8 mouse cellular contexts compared by ENCODE assay signal in the genomic region with DNA sequence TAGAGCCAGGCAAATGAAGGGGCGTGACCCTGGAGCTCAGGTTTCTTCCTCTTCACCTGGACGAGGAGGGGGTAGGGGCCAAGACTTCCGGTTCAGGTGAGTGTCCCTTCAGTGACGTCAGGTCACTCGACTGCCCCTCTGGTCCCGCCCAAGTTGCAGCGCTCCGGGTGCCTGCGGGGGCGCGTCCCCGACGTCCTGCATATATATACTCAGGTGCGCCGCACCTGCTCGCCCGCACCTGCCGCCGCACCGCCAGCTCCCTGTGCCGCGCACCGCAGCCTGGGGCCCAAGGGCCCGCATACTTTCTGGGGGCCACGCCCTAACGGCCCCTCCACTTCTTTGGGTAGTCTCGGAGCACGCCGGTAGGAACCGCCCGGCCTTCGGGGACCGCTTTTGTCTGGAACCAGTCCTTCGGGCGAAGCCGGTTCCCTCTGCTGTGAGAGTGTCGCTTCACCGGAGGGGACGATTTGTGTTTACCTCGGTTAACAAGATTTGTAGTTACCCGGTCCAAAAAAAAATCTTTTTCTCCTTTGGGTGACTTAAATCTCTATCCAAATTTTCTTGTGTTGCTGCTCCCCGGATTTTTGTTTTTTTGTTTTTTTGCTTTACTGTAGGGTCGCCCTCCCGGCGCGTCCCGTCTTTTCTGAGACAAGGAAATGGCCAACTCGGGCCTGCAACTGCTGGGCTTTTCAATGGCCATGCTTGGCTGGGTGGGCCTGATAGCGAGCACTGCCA. TPM values are rescaled to one million over a fixed set of nuclear protein-coding genes. Genes with fewer than 3 reads are reported as not detected.
DNase-seq lines count a peak whose midpoint lies in the region; ATAC-seq and TF ChIP-seq lines count a peak whose summit lies in the region.

No protein-coding gene starts in this region.

- no peak for TF ChIP-seq CTCF in midbrain, postnatal 0 days (IDR thresholded peaks at IDR 0.05)

- peak overlapping the region; percentile 21; the same call in 1 of the 2 replicates for H3K9ac ChIP-seq in forebrain, embryonic 14.5 days (ENCODE audit: low read length)
- no peak overlapping the region for H3K9ac ChIP-seq in limb, embryonic 13.5 days
- no peak overlapping the region for H3K9ac ChIP-seq in midbrain, postnatal 0 days (replicated peaks; ENCODE audit: low read length, poor library complexity, severe bottlenecking)

- 0 out of 2 replicates have a peak overlapping the region, but pooled peaks have one; percentile 33 for H3K4me2 ChIP-seq in forebrain, embryonic 14.5 days (ENCODE audit: low read length)
- peak overlapping the region; percentile 71 for H3K4me2 ChIP-seq in limb, embryonic 13.5 days (replicated peaks)
- no peak overlapping the region for H3K4me2 ChIP-seq in midbrain, postnatal 0 days (ENCODE audit: low read depth, low read length, poor library complexity, severe bottlenecking)

- 0 out of 2 replicates have a peak overlapping the region, but pooled peaks have one; percentile 43 for H3K27ac ChIP-seq in heart, embryonic 10.5 days
- no peak overlapping the region for H3K27ac ChIP-seq in forebrain, embryonic 14.5 days (ENCODE audit: low read depth, low read length)
- no peak overlapping the region for H3K27ac ChIP-seq in limb, embryonic 13.5 days
- H3K27ac ChIP-seq in midbrain, postnatal 0 days (ENCODE audit: low read depth, low read length): no peak overlapping the region

- H3K4me3 ChIP-seq in heart, embryonic 10.5 days: peak overlapping the region; percentile 59
- H3K4me3 ChIP-seq in forebrain, embryonic 14.5 days (ENCODE audit: low read depth, low read length): no peak overlapping the region
- H3K4me3 ChIP-seq in limb, embryonic 13.5 days: peak overlapping the region; percentile 46
- 0 out of 2 replicates have a peak overlapping the region, but pooled peaks have one; percentile 8 for H3K4me3 ChIP-seq in midbrain, postnatal 0 days (ENCODE audit: low read depth, low read length)

- peaks cover 74% of the 10 kb centered on the region for H3K27me3 ChIP-seq in heart, embryonic 10.5 days (ENCODE audit: insufficient read depth, poor library complexity, severe bottlenecking)
- peaks cover 48% of the 10 kb centered on the region for H3K27me3 ChIP-seq in forebrain, embryonic 14.5 days (replicated peaks; ENCODE audit: control insufficient read depth, insufficient read depth, low read length)
- H3K27me3 ChIP-seq in limb, embryonic 13.5 days: peaks cover 84% of the 10 kb centered on the region
- peaks cover 49% of the 10 kb centered on the region for H3K27me3 ChIP-seq in midbrain, postnatal 0 days (ENCODE audit: insufficient read depth, low read length)

- DNase-seq in heart, embryonic 10.5 days (ENCODE audit: low spot score): no peak
- no peak for DNase-seq in heart, adult 18-20 months
- no peak for DNase-seq in forebrain, embryonic 14.5 days (ENCODE audit: low spot score)
- DNase-seq in midbrain, postnatal 0 days (ENCODE audit: low spot score): no peak
- no peak for DNase-seq in layer of hippocampus, adult 8-10 months (ENCODE audit: low spot score in 2 of 2)
- DNase-seq in left cerebral cortex, adult 8-10 months (ENCODE audit: low spot score in 2 of 2): no peak
- no peak for DNase-seq in thymus, postnatal 14 days

- H3K4me1 ChIP-seq in heart, embryonic 10.5 days: peaks cover 21% of the 10 kb centered on the region
- H3K4me1 ChIP-seq in forebrain, embryonic 14.5 days (ENCODE audit: control insufficient read depth, insufficient read depth, low read length): no peaks in the 10 kb centered on the region
- H3K4me1 ChIP-seq in limb, embryonic 13.5 days: peaks cover 20% of the 10 kb centered on the region
- H3K4me1 ChIP-seq in midbrain, postnatal 0 days (ENCODE audit: insufficient read depth, low read length): no peaks in the 10 kb centered on the region

- H3K36me3 ChIP-seq in heart, embryonic 10.5 days: peaks cover 24% of the 10 kb centered on the region
- H3K36me3 ChIP-seq in forebrain, embryonic 14.5 days (ENCODE audit: control insufficient read depth, insufficient read depth, low read length): peaks cover 27% of the 10 kb centered on the region
- H3K36me3 ChIP-seq in limb, embryonic 13.5 days: peaks cover 30% of the 10 kb centered on the region
- H3K36me3 ChIP-seq in midbrain, postnatal 0 days (ENCODE audit: insufficient read depth, low read length): peaks cover 13% of the 10 kb centered on the region

- H3K9me3 ChIP-seq in heart, embryonic 10.5 days: no peaks in the 10 kb centered on the region
- no peaks in the 10 kb centered on the region for H3K9me3 ChIP-seq in forebrain, embryonic 14.5 days (replicated peaks; ENCODE audit: control insufficient read depth, low read length)
- H3K9me3 ChIP-seq in limb, embryonic 13.5 days: no peaks in the 10 kb centered on the region
- no peaks in the 10 kb centered on the region for H3K9me3 ChIP-seq in midbrain, postnatal 0 days (ENCODE audit: low read length)

- ATAC-seq in forebrain, embryonic 14.5 days: no peak
- ATAC-seq in limb, embryonic 13.5 days (ENCODE audit: low FRiP score, low read depth): no peak
- no peak for ATAC-seq in midbrain, postnatal 0 days (ENCODE audit: low FRiP score)

- 1% methylated on average over 49 of the region's 49 CpGs for WGBS in heart, embryonic 10.5 days
- 3% methylated on average over 46 of the region's 49 CpGs for WGBS in forebrain, embryonic 14.5 days
- WGBS in limb, embryonic 13.5 days: 2% methylated on average over 49 of the region's 49 CpGs
- 3% methylated on average over 49 of the region's 49 CpGs for WGBS in midbrain, postnatal 0 days

RNA-seq across cellular contexts. Expression of a gene that starts 0.9 kb away (rescaled TPM):
- 4.7 and 22.3 TPM in 2 replicates for polyA plus RNA-seq in heart, embryonic 10.5 days (2016; fragmentation: Nextera tagmentation; extraction: Ambion mirVana)
- 1 to 10 TPM in 1 of 2 experiments, not detected in 1; 1.3 TPM for total RNA-seq in heart, adult 18-20 months (2021)
- not detected in 2 replicates for polyA plus RNA-seq in forebrain, embryonic 14.5 days (2014; fragmentation: Nextera tagmentation; extraction: Ambion mirVana)
- 13.4 and 14.4 TPM in 2 replicates for polyA plus RNA-seq in limb, embryonic 13.5 days (2015; fragmentation: Nextera tagmentation; extraction: Ambion mirVana)
- not detected in 2 replicates for total RNA-seq in midbrain, postnatal 0 days (2014; rRNA removed)
- polyA plus RNA-seq in midbrain, postnatal 0 days (2015; fragmentation: Nextera tagmentation; extraction: Ambion mirVana): 0.57 TPM in 1 of 2 replicates, not detected in the other
- total RNA-seq in layer of hippocampus, adult 8-10 months (2022): not detected
- not detected for total RNA-seq in left cerebral cortex, adult 8-10 months (2022)

RNA-seq across cellular contexts. Expression of a gene that starts 15.5 kb away (rescaled TPM):
- 20.5 and 23.8 TPM in 2 replicates for polyA plus RNA-seq in heart, embryonic 10.5 days (2016; fragmentation: Nextera tagmentation; extraction: Ambion mirVana)
- total RNA-seq in heart, adult 18-20 months (2021): 100 to 1,000 TPM; 130 to 144 TPM
- polyA plus RNA-seq in forebrain, embryonic 14.5 days (2014; fragmentation: Nextera tagmentation; extraction: Ambion mirVana): 24.0 and 26.1 TPM in 2 replicates
- polyA plus RNA-seq in limb, embryonic 13.5 days (2015; fragmentation: Nextera tagmentation; extraction: Ambion mirVana): 30.8 and 31.2 TPM in 2 replicates
- 39.6 and 42.9 TPM in 2 replicates for total RNA-seq in midbrain, postnatal 0 days (2014; rRNA removed)
- 22.3 and 24.1 TPM in 2 replicates for polyA plus RNA-seq in midbrain, postnatal 0 days (2015; fragmentation: Nextera tagmentation; extraction: Ambion mirVana)
- 100 to 1,000 TPM; 108 to 123 (median 119) TPM for total RNA-seq in layer of hippocampus, adult 8-10 months (2022)
- total RNA-seq in left cerebral cortex, adult 8-10 months (2022): 100 to 1,000 TPM; 108 to 126 (median 118) TPM

RNA-seq across cellular contexts. Expression of a gene that starts 16.9 kb away (rescaled TPM):
- polyA plus RNA-seq in heart, embryonic 10.5 days (2016; fragmentation: Nextera tagmentation; extraction: Ambion mirVana): 135 and 147 TPM in 2 replicates
- 10 to 100 TPM; 46.2 to 53.1 TPM for total RNA-seq in heart, adult 18-20 months (2021)
- polyA plus RNA-seq in forebrain, embryonic 14.5 days (2014; fragmentation: Nextera tagmentation; extraction: Ambion mirVana): 189 and 203 TPM in 2 replicates
- 126 and 134 TPM in 2 replicates for polyA plus RNA-seq in limb, embryonic 13.5 days (2015; fragmentation: Nextera tagmentation; extraction: Ambion mirVana)
- 109 and 157 TPM in 2 replicates for total RNA-seq in midbrain, postnatal 0 days (2014; rRNA removed)
- polyA plus RNA-seq in midbrain, postnatal 0 days (2015; fragmentation: Nextera tagmentation; extraction: Ambion mirVana): 171 and 182 TPM in 2 replicates
- total RNA-seq in layer of hippocampus, adult 8-10 months (2022): 10 to 100 TPM; 69.7 to 96.0 (median 77.7) TPM
- 100 to 1,000 TPM in 1 of 4 experiments, 10 to 100 TPM in 3; 78.7 to 101 (median 87.1) TPM for total RNA-seq in left cerebral cortex, adult 8-10 months (2022)

RNA-seq across cellular contexts. Expression of a gene that starts 17.4 kb away (rescaled TPM):
- polyA plus RNA-seq in heart, embryonic 10.5 days (2016; fragmentation: Nextera tagmentation; extraction: Ambion mirVana): 17.8 and 24.1 TPM in 2 replicates
- total RNA-seq in heart, adult 18-20 months (2021): 100 to 1,000 TPM; 402 to 439 TPM
- polyA plus RNA-seq in forebrain, embryonic 14.5 days (2014; fragmentation: Nextera tagmentation; extraction: Ambion mirVana): 5.5 and 6.7 TPM in 2 replicates
- 29.2 and 29.6 TPM in 2 replicates for polyA plus RNA-seq in limb, embryonic 13.5 days (2015; fragmentation: Nextera tagmentation; extraction: Ambion mirVana)
- total RNA-seq in midbrain, postnatal 0 days (2014; rRNA removed): 8.8 and 9.0 TPM in 2 replicates
- 3.4 and 4.0 TPM in 2 replicates for polyA plus RNA-seq in midbrain, postnatal 0 days (2015; fragmentation: Nextera tagmentation; extraction: Ambion mirVana)
- total RNA-seq in layer of hippocampus, adult 8-10 months (2022): 1 to 10 TPM; 3.0 to 4.6 (median 3.8) TPM
- total RNA-seq in left cerebral cortex, adult 8-10 months (2022): 1 to 10 TPM; 4.8 to 5.4 (median 5.1) TPM

RNA-seq across cellular contexts. Expression of a gene that starts 25.5 kb away (rescaled TPM):
- 365 and 379 TPM in 2 replicates for polyA plus RNA-seq in heart, embryonic 10.5 days (2016; fragmentation: Nextera tagmentation; extraction: Ambion mirVana)
- total RNA-seq in heart, adult 18-20 months (2021): 100 to 1,000 TPM; 285 to 320 TPM
- polyA plus RNA-seq in forebrain, embryonic 14.5 days (2014; fragmentation: Nextera tagmentation; extraction: Ambion mirVana): 701 and 779 TPM in 2 replicates
- 499 and 506 TPM in 2 replicates for polyA plus RNA-seq in limb, embryonic 13.5 days (2015; fragmentation: Nextera tagmentation; extraction: Ambion mirVana)
- 197 and 226 TPM in 2 replicates for total RNA-seq in midbrain, postnatal 0 days (2014; rRNA removed)
- polyA plus RNA-seq in midbrain, postnatal 0 days (2015; fragmentation: Nextera tagmentation; extraction: Ambion mirVana): 501 and 511 TPM in 2 replicates
- 100 to 1,000 TPM; 232 to 255 (median 246) TPM for total RNA-seq in layer of hippocampus, adult 8-10 months (2022)
- total RNA-seq in left cerebral cortex, adult 8-10 months (2022): 100 to 1,000 TPM; 218 to 247 (median 236) TPM
